In genomic region chr6:18656772-18657401, GRCm38 (mm10) we compare ENCODE assay signal across 22 mouse cellular contexts.
DNase-seq lines count a peak whose midpoint lies in the region; ATAC-seq and TF ChIP-seq lines count a peak whose summit lies in the region.
"Had no signal": no experiment of that assay in that cellular context is flagged by ENCODE, and none has a peak within 500 bp of the region (broad histone marks: within the 10 kb centered on the region; RNA-seq: fewer than 3 reads in every experiment).

No protein-coding gene starts in this region.

- no peak overlapping the region for H3K27ac ChIP-seq in hindbrain, embryonic 12.5 days
- no peak overlapping the region for H3K27ac ChIP-seq in hindbrain, embryonic 14.5 days
- H3K27ac ChIP-seq in embryonic facial prominence, embryonic 14.5 days (replicated peaks; ENCODE audit: low read depth, low read length): no peak overlapping the region
- H3K27ac ChIP-seq in midbrain, embryonic 14.5 days (replicated peaks; ENCODE audit: low read depth, low read length): no peak overlapping the region
- H3K27ac ChIP-seq: gastrocnemius, adult 2 months; heart, embryonic 15.5 days; macrophage; stomach, postnatal 0 days had no signal

- H3K9me3 ChIP-seq in hindbrain, embryonic 12.5 days (replicated peaks): no peaks in the 10 kb centered on the region
- H3K9me3 ChIP-seq in hindbrain, embryonic 14.5 days (ENCODE audit: control insufficient read depth, low read length): no peaks in the 10 kb centered on the region
- no peaks in the 10 kb centered on the region for H3K9me3 ChIP-seq in embryonic facial prominence, embryonic 14.5 days (ENCODE audit: control insufficient read depth, low read length)
- H3K9me3 ChIP-seq in midbrain, embryonic 14.5 days (ENCODE audit: control insufficient read depth, low read length): no peaks in the 10 kb centered on the region
- H3K9me3 ChIP-seq: heart, embryonic 15.5 days had no signal

- no peak for TF ChIP-seq CTCF in brain, embryonic 14.5 days (IDR thresholded peaks at IDR 0.05; ENCODE audit: borderline replicate concordance, extremely low read depth, insufficient read depth, insufficient read length)

- no peaks in the 10 kb centered on the region for H3K36me3 ChIP-seq in hindbrain, embryonic 12.5 days
- H3K36me3 ChIP-seq in hindbrain, embryonic 14.5 days (replicated peaks; ENCODE audit: control insufficient read depth, insufficient read depth): no peaks in the 10 kb centered on the region
- H3K36me3 ChIP-seq in embryonic facial prominence, embryonic 14.5 days (ENCODE audit: control insufficient read depth, insufficient read depth, low read length): no peaks in the 10 kb centered on the region
- H3K36me3 ChIP-seq in midbrain, embryonic 14.5 days (ENCODE audit: control insufficient read depth, insufficient read depth, low read length): no peaks in the 10 kb centered on the region
- H3K36me3 ChIP-seq: heart, embryonic 15.5 days had no signal

- no peak overlapping the region for H3K4me2 ChIP-seq in hindbrain, embryonic 12.5 days (replicated peaks)
- no peak overlapping the region for H3K4me2 ChIP-seq in hindbrain, embryonic 14.5 days (replicated peaks)
- no peak overlapping the region for H3K4me2 ChIP-seq in embryonic facial prominence, embryonic 14.5 days (ENCODE audit: low read depth, low read length)
- H3K4me2 ChIP-seq in midbrain, embryonic 14.5 days (ENCODE audit: low read length): no peak overlapping the region
- H3K4me2 ChIP-seq: heart, embryonic 15.5 days had no signal

- WGBS in hindbrain, embryonic 12.5 days: 73% methylated on average over 7 of the region's 7 CpGs
- WGBS in hindbrain, embryonic 14.5 days: 60% methylated on average over 7 of the region's 7 CpGs
- 62% methylated on average over 7 of the region's 7 CpGs for WGBS in embryonic facial prominence, embryonic 14.5 days
- 52% methylated on average over 7 of the region's 7 CpGs for WGBS in midbrain, embryonic 14.5 days

- DNase-seq in hindbrain, embryonic 14.5 days (ENCODE audit: low spot score): no peak
- peak; percentile 35 for DNase-seq in brain, embryonic 14.5 days (ENCODE audit: low read depth)
- DNase-seq in embryonic facial prominence, embryonic 14.5 days (ENCODE audit: low spot score): peak; percentile 13
- peak; percentile 25 for DNase-seq in midbrain, embryonic 14.5 days
- no peak for DNase-seq in lung, postnatal 36 days
- DNase-seq in embryo, embryonic 10 days (ENCODE audit: low spot score): no peak
- DNase-seq: adrenal gland, adult 8-10 months; cerebellum, adult 2 months; cerebellum, postnatal 36 days; gastrocnemius, adult 2 months; heart, postnatal 36 days; kidney, adult 2 months; kidney, postnatal 10 days; right cerebral cortex, postnatal 14 days; thymus, adult 2 months; thymus, postnatal 4 days had no signal

- peak; percentile 35; the same call in 1 of the 2 replicates for ATAC-seq in hindbrain, embryonic 12.5 days (ENCODE audit: low FRiP score)
- no peak for ATAC-seq in hindbrain, embryonic 14.5 days (ENCODE audit: low FRiP score)
- peak; percentile 72; the same call in 1 of the 2 replicates for ATAC-seq in embryonic facial prominence, embryonic 14.5 days (ENCODE audit: low read depth)
- peak; percentile 41; the same call in 1 of the 2 replicates for ATAC-seq in midbrain, embryonic 14.5 days (ENCODE audit: low FRiP score, low TSS enrichment)
- ATAC-seq: activated CD4-positive, CD25-positive, alpha-beta regulatory T cell, adult 4 months; inflammation-experienced regulatory T-cells, adult 6 months had no signal

- no peaks in the 10 kb centered on the region for H3K27me3 ChIP-seq in hindbrain, embryonic 12.5 days
- no peaks in the 10 kb centered on the region for H3K27me3 ChIP-seq in hindbrain, embryonic 14.5 days (ENCODE audit: control insufficient read depth, insufficient read depth, low read length)
- no peaks in the 10 kb centered on the region for H3K27me3 ChIP-seq in embryonic facial prominence, embryonic 14.5 days (replicated peaks; ENCODE audit: control insufficient read depth, insufficient read depth, low read length)
- H3K27me3 ChIP-seq in midbrain, embryonic 14.5 days (ENCODE audit: control insufficient read depth, insufficient read depth, low read length): no peaks in the 10 kb centered on the region
- H3K27me3 ChIP-seq: heart, embryonic 15.5 days had no signal

- no peak overlapping the region for H3K4me3 ChIP-seq in hindbrain, embryonic 12.5 days
- no peak overlapping the region for H3K4me3 ChIP-seq in hindbrain, embryonic 14.5 days (replicated peaks; ENCODE audit: low read length)
- no peak overlapping the region for H3K4me3 ChIP-seq in embryonic facial prominence, embryonic 14.5 days (ENCODE audit: low read depth, low read length)
- H3K4me3 ChIP-seq in midbrain, embryonic 14.5 days (replicated peaks; ENCODE audit: low read depth, low read length): no peak overlapping the region
- H3K4me3 ChIP-seq: gastrocnemius, adult 2 months; heart, embryonic 15.5 days had no signal

- no peak for TF ChIP-seq POLR2A in brain, embryonic 14.5 days (IDR thresholded peaks at IDR 0.05; ENCODE audit: borderline replicate concordance, extremely low read depth, insufficient read depth, insufficient read length, poor library complexity, severe bottlenecking)

- H3K9ac ChIP-seq in hindbrain, embryonic 12.5 days: no peak overlapping the region
- no peak overlapping the region for H3K9ac ChIP-seq in hindbrain, embryonic 14.5 days
- no peak overlapping the region for H3K9ac ChIP-seq in embryonic facial prominence, embryonic 14.5 days (ENCODE audit: low read depth, low read length)
- no peak overlapping the region for H3K9ac ChIP-seq in midbrain, embryonic 14.5 days (replicated peaks; ENCODE audit: low read length)
- H3K9ac ChIP-seq: heart, embryonic 15.5 days had no signal

- peaks cover 8% of the 10 kb centered on the region for H3K4me1 ChIP-seq in hindbrain, embryonic 12.5 days
- H3K4me1 ChIP-seq in hindbrain, embryonic 14.5 days (replicated peaks; ENCODE audit: control insufficient read depth, insufficient read depth, low read length): no peaks in the 10 kb centered on the region
- H3K4me1 ChIP-seq in embryonic facial prominence, embryonic 14.5 days (ENCODE audit: control insufficient read depth, insufficient read depth, low read length): no peaks in the 10 kb centered on the region
- H3K4me1 ChIP-seq in midbrain, embryonic 14.5 days (ENCODE audit: control insufficient read depth, insufficient read depth, low read length): no peaks in the 10 kb centered on the region
- H3K4me1 ChIP-seq: heart, embryonic 15.5 days had no signal

Comparison
In these comparisons a context has a peak if more than half of its experiments do, and no peak if none do; other contexts are left out.
1. DNase-seq: peak in brain, embryonic 14.5 days (single experiment), embryonic facial prominence, embryonic 14.5 days (single experiment) and midbrain, embryonic 14.5 days (single experiment); none in hindbrain, embryonic 14.5 days (single experiment), lung, postnatal 36 days (single experiment) and embryo, embryonic 10 days (single experiment).